In the genomic region with DNA sequence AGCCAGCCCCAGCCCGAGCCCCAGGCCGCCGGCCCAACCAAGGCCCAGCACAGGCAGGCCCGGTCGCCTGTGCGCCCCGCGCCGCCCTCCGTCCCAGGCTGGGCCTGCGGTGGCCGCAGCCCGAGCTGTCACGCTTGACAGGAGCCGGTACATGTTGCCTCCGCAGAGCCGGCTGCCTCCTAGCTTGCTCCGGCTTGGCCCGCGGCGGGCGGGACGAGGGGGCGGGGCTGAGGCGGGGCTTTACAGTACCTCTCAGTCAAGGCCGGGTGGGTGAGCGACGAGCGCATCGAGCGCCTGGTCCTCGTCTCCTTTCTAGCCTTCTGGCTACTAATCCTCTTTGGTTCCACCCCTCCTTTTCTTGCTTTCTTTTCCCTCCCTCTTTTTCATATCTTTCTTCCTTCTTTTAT, we compare ENCODE assay signal across 8 mouse cellular contexts. TPM values are rescaled to one million over a fixed set of nuclear protein-coding genes. Genes with fewer than 3 reads are reported as not detected.
DNase-seq lines count a peak whose midpoint lies in the region; ATAC-seq lines count a peak whose summit lies in the region.

A gene (minus strand): TSS at position 246 of the 407 bp plus-strand sequence.

- no peaks in the 10 kb centered on the region for H3K27me3 ChIP-seq in heart, embryonic 13.5 days (replicated peaks)
- H3K27me3 ChIP-seq in liver, embryonic 13.5 days, result no peaks in the 10 kb centered on the region
- H3K27me3 ChIP-seq in stomach, embryonic 16.5 days (ENCODE audit: control insufficient read depth, insufficient read depth, low read length), result no peaks in the 10 kb centered on the region

- peak within 1 kb of the TSS; percentile 84 for H3K4me3 ChIP-seq in heart, embryonic 13.5 days
- peak within 1 kb of the TSS; percentile 95 for H3K4me3 ChIP-seq in liver, embryonic 13.5 days (replicated peaks)
- peak within 1 kb of the TSS; percentile 90 for H3K4me3 ChIP-seq in stomach, embryonic 16.5 days (replicated peaks; ENCODE audit: low read length)

- ATAC-seq in erythroid progenitor cell, adult 5-6 weeks (replicated peaks; ENCODE audit: low FRiP score, poor library complexity, severe bottlenecking), result peak; percentile 94
- peak; percentile 88 for ATAC-seq in heart, embryonic 13.5 days (ENCODE audit: extremely low read depth, insufficient number of reproducible peaks, low FRiP score, low TSS enrichment)
- ATAC-seq in liver, embryonic 13.5 days (ENCODE audit: low read depth), result peak; percentile 96
- peak; percentile 98 for ATAC-seq in stomach, embryonic 16.5 days (ENCODE audit: insufficient read depth, low FRiP score)

- 0% methylated on average over 30 of the region's 32 CpGs for WGBS in heart, embryonic 13.5 days
- 0% methylated on average over 30 of the region's 32 CpGs for WGBS in liver, embryonic 13.5 days (ENCODE audit: insufficient replicate concordance)
- WGBS in stomach, embryonic 16.5 days, result 1% methylated on average over 32 of the region's 32 CpGs

- peaks cover 4% of the 10 kb centered on the region for H3K4me1 ChIP-seq in heart, embryonic 13.5 days
- peaks cover 15% of the 10 kb centered on the region for H3K4me1 ChIP-seq in liver, embryonic 13.5 days (replicated peaks)
- H3K4me1 ChIP-seq in stomach, embryonic 16.5 days (ENCODE audit: control insufficient read depth, insufficient read depth, low read length), result peaks cover 5% of the 10 kb centered on the region; the same call in 1 of the 2 replicates

- H3K9me3 ChIP-seq in heart, embryonic 13.5 days, result no peaks in the 10 kb centered on the region
- no peaks in the 10 kb centered on the region for H3K9me3 ChIP-seq in liver, embryonic 13.5 days (replicated peaks)
- no peaks in the 10 kb centered on the region for H3K9me3 ChIP-seq in stomach, embryonic 16.5 days (replicated peaks; ENCODE audit: control insufficient read depth, low read length)

- peak within 1 kb of the TSS; percentile 90 for H3K27ac ChIP-seq in heart, embryonic 13.5 days (replicated peaks)
- H3K27ac ChIP-seq in liver, embryonic 13.5 days, result peak within 1 kb of the TSS; percentile 89
- H3K27ac ChIP-seq in stomach, embryonic 16.5 days (ENCODE audit: low read length), result peak within 1 kb of the TSS; percentile 86

- peak; percentile 90 for DNase-seq in CD4-positive helper T cell, adult 2 months (ENCODE audit: low read depth, low spot score)
- peak; percentile 82 for DNase-seq in brain, embryonic 18.5 days (ENCODE audit: low read depth, low spot score)
- DNase-seq in kidney, postnatal 14 days, result peak; percentile 97
- DNase-seq in liver, embryonic 13.5 days, result peak; percentile 93
- peak; percentile 94 for DNase-seq in neural tube, embryonic 10.5 days (ENCODE audit: extremely low spot score, low spot score)

- H3K36me3 ChIP-seq in heart, embryonic 13.5 days, result peaks cover 12% of the 10 kb centered on the region
- H3K36me3 ChIP-seq in liver, embryonic 13.5 days, result peaks cover under 1% of the 10 kb centered on the region
- peaks cover 7% of the 10 kb centered on the region; the same call in 1 of the 2 replicates for H3K36me3 ChIP-seq in stomach, embryonic 16.5 days (ENCODE audit: control insufficient read depth, insufficient read depth, low read length)

- peak within 1 kb of the TSS; percentile 77 for H3K4me2 ChIP-seq in heart, embryonic 13.5 days
- H3K4me2 ChIP-seq in liver, embryonic 13.5 days, result peak within 1 kb of the TSS; percentile 99
- H3K4me2 ChIP-seq in stomach, embryonic 16.5 days (ENCODE audit: low read depth, low read length), result peak within 1 kb of the TSS; percentile 72

- H3K9ac ChIP-seq in heart, embryonic 13.5 days, result peak within 1 kb of the TSS; percentile 82
- peak within 1 kb of the TSS; percentile 88 for H3K9ac ChIP-seq in liver, embryonic 13.5 days
- peak within 1 kb of the TSS; percentile 85 for H3K9ac ChIP-seq in stomach, embryonic 16.5 days (ENCODE audit: low read length)

RNA-seq across cellular contexts. Expression of the gene that starts here (rescaled TPM):
- 8.8 and 18.7 TPM in 2 replicates for total RNA-seq in erythroid progenitor cell, adult 5-6 weeks (2015; ENCODE audit: low replicate concordance)
- total RNA-seq in erythroid progenitor cell, adult 5-6 weeks (2017; ENCODE audit: low replicate concordance), result 7.7 and 12.5 TPM in 2 replicates
- polyA plus RNA-seq in heart, embryonic 13.5 days (2015; fragmentation: Nextera tagmentation; extraction: Ambion mirVana), result 6.2 and 7.0 TPM in 2 replicates
- 6.4 and 6.7 TPM in 2 replicates for polyA plus RNA-seq in liver, embryonic 13.5 days (2015; fragmentation: Nextera tagmentation; extraction: Ambion mirVana)
- polyA plus RNA-seq in stomach, embryonic 16.5 days (2015; fragmentation: Nextera tagmentation; extraction: Ambion mirVana), result 6.2 and 7.8 TPM in 2 replicates

Comparison
In these comparisons a context has a peak if more than half of its experiments do, and no peak if none do; other contexts are left out.
1. Peak in every context shown above with its lines: DNase-seq, ATAC-seq, H3K4me3 ChIP-seq and H3K27ac ChIP-seq.